In the genomic region with DNA sequence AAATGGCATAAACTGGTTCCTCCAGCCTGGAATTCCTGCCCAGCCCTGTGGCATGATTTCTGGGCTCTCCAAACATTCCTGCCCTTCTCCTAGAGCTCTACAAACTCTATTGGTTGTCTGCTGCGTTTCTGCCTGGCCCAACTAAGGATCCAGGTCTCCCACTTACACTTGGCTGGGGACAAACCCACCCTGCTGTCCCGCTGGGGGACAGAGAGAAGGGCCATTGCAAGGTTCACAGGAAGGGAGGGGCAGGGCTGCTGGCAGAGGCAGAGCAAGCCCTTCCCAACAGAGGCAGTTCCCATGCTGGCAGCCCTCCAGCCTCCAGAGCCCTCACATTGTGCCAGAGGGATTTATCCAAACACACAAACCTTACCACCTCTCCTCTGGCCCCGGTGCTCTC, we compare ENCODE assay signal across 8 mouse cellular contexts. TPM values are rescaled to one million over a fixed set of nuclear protein-coding genes. Genes with fewer than 3 reads are reported as not detected.
A peak's percentile ranks its signal among the peaks of the same experiment; 100 is the strongest.
DNase-seq lines count a peak whose midpoint lies in the region; ATAC-seq and TF ChIP-seq lines count a peak whose summit lies in the region.

No protein-coding gene starts in this region.

- no peak overlapping the region for H3K4me3 ChIP-seq in hindbrain, embryonic 16.5 days (ENCODE audit: low read length)
- H3K4me3 ChIP-seq in hindbrain, embryonic 14.5 days (replicated peaks; ENCODE audit: low read length) = no peak overlapping the region
- H3K4me3 ChIP-seq in olfactory bulb, adult 2 months (ENCODE audit: insufficient read depth, low read depth, low read length) = no peak overlapping the region

- no peaks in the 10 kb centered on the region for H3K27me3 ChIP-seq in hindbrain, embryonic 16.5 days (replicated peaks; ENCODE audit: control insufficient read depth, insufficient read depth, low read length)
- peaks cover 46% of the 10 kb centered on the region for H3K27me3 ChIP-seq in hindbrain, embryonic 14.5 days (ENCODE audit: control insufficient read depth, insufficient read depth, low read length)

- no peaks in the 10 kb centered on the region for H3K9me3 ChIP-seq in hindbrain, embryonic 16.5 days (ENCODE audit: control insufficient read depth, low read length)
- H3K9me3 ChIP-seq in hindbrain, embryonic 14.5 days (ENCODE audit: control insufficient read depth, low read length) = no peaks in the 10 kb centered on the region

- WGBS in hindbrain, embryonic 16.5 days = 8% methylated on average over 3 of the region's 3 CpGs
- 24% methylated on average over 3 of the region's 3 CpGs for WGBS in hindbrain, embryonic 14.5 days
- WGBS in olfactory bulb, adult 2 months = 18% methylated on average over 3 of the region's 3 CpGs

- H3K27ac ChIP-seq in hindbrain, embryonic 16.5 days (ENCODE audit: low read depth, low read length) = peak overlapping the region; percentile 19; the same call in 1 of the 2 replicates
- H3K27ac ChIP-seq in hindbrain, embryonic 14.5 days = no peak overlapping the region
- peak overlapping the region; percentile 91 for H3K27ac ChIP-seq in olfactory bulb, adult 2 months (ENCODE audit: insufficient read depth, low read depth, low read length)

- H3K9ac ChIP-seq in hindbrain, embryonic 16.5 days (ENCODE audit: low read depth, low read length) = no peak overlapping the region
- no peak overlapping the region for H3K9ac ChIP-seq in hindbrain, embryonic 14.5 days

- DNase-seq in hindbrain, embryonic 14.5 days (ENCODE audit: low spot score) = no peak
- peak; percentile 41 for DNase-seq in MN1 (ENCODE audit: low spot score)
- DNase-seq in cerebellum, adult 9-11 months = peak; percentile 88
- DNase-seq in heart, postnatal 4 days = peak; percentile 84
- DNase-seq in yolk sac, embryonic 10.5 days (ENCODE audit: low spot score) = no peak

- ATAC-seq in hindbrain, embryonic 16.5 days = no peak
- no peak for ATAC-seq in hindbrain, embryonic 14.5 days (ENCODE audit: low FRiP score)
- no peak for ATAC-seq in inflammation-experienced regulatory T-cells, adult 6 months

- H3K4me1 ChIP-seq in hindbrain, embryonic 16.5 days (ENCODE audit: control insufficient read depth, insufficient read depth, low read depth, low read length) = peaks cover 26% of the 10 kb centered on the region
- 0 out of 2 replicates have a peak, but pooled peaks cover 10% of the 10 kb centered on the region for H3K4me1 ChIP-seq in hindbrain, embryonic 14.5 days (replicated peaks; ENCODE audit: control insufficient read depth, insufficient read depth, low read length)
- H3K4me1 ChIP-seq in olfactory bulb, adult 2 months (ENCODE audit: control insufficient read depth, insufficient read depth, low read length) = peaks cover 72% of the 10 kb centered on the region

- no peak overlapping the region for H3K4me2 ChIP-seq in hindbrain, embryonic 16.5 days (ENCODE audit: low read length)
- H3K4me2 ChIP-seq in hindbrain, embryonic 14.5 days (replicated peaks) = no peak overlapping the region

- no peak for TF ChIP-seq POLR2A in olfactory bulb, adult 2 months (IDR thresholded peaks at IDR 0.05; ENCODE audit: insufficient read depth, low read depth, low read length)

- no peaks in the 10 kb centered on the region for H3K36me3 ChIP-seq in hindbrain, embryonic 16.5 days (ENCODE audit: control insufficient read depth, insufficient read depth, low read length)
- H3K36me3 ChIP-seq in hindbrain, embryonic 14.5 days (replicated peaks; ENCODE audit: control insufficient read depth, insufficient read depth) = no peaks in the 10 kb centered on the region

- no peak for TF ChIP-seq CTCF in olfactory bulb, adult 2 months (IDR thresholded peaks at IDR 0.05; ENCODE audit: insufficient read depth, low read depth, low read length)

RNA-seq across cellular contexts. Expression of a gene that starts 3.3 kb away (rescaled TPM):
- 5.5 and 5.8 TPM in 2 replicates for polyA plus RNA-seq in hindbrain, embryonic 16.5 days (2015; fragmentation: Nextera tagmentation; extraction: Ambion mirVana)
- 4.9 and 5.2 TPM in 2 replicates for polyA plus RNA-seq in hindbrain, embryonic 14.5 days (2014; fragmentation: Nextera tagmentation; extraction: Ambion mirVana)
- 1 to 10 TPM; 1.7 TPM for total RNA-seq in heart, postnatal 4 days (2021)
- polyA plus RNA-seq in olfactory bulb, adult 2 months (2012; ENCODE audit: insufficient read depth, insufficient read length, low replicate concordance, missing spikeins) = not detected in 2 replicates
- polyA plus RNA-seq in inflammation-experienced regulatory T-cells, adult 6 months (2017; shearing (Covaris generic)) = not detected

Comparison
In these comparisons a context has a peak if more than half of its experiments do, and no peak if none do; other contexts are left out.
1. DNase-seq: peak in MN1 (single experiment), cerebellum, adult 9-11 months (single experiment) and heart, postnatal 4 days (single experiment); none in hindbrain, embryonic 14.5 days (single experiment) and yolk sac, embryonic 10.5 days (single experiment).